Mouse (Mus musculus): Measurements from ENCODE around the gene Bcorl1.

- TF ChIP-seq CTCF (conservative IDR thresholded peaks at IDR 0.05; ENCODE audit: low read length), result no peak
- no peak for TF ChIP-seq NANOG (IDR thresholded peaks at IDR 0.05; ENCODE audit: borderline replicate concordance, low read length)
- TF ChIP-seq POU5F1 (IDR thresholded peaks at IDR 0.05; ENCODE audit: borderline replicate concordance, low read length), result no peak
Measured at GRCm38 (mm10) chrX:48318194-48318593, 23.0 kb upstream of the Bcorl1 start.
